Mouse (Mus musculus) megakaryocyte, adult 5-6 weeks (primary cell): ENCODE results near the gene Pcbd2. TPM values are rescaled to one million over a fixed set of nuclear protein-coding genes. Genes with fewer than 3 reads are reported as not detected.

ENCODE experiments used
- ATAC-seq: 2 replicates; pipeline ENCODE4 v1.8.0; 2016; ENCODE audit warnings: mild to moderate bottlenecking, inconsistent platforms; ENCODE audit not compliant: poor library complexity, severe bottlenecking
- total RNA-seq, 2 experiments: library from RNA; stranded (forward) in 1 of 2; stranded (reverse) in 1 of 2; fragments of 153-499, 151-499 nt in 1 of 2; fragments of 221-1000, 200-1000 nt in 1 of 2; gene quantifications; 2 replicates each; pipeline versions ENCODE4 v1.2.3 to v1.2.4; 2015 to 2017

Pcbd2 gene
- total RNA-seq, 2 experiments from 2014 or later = 20.9 to 56.0 TPM

- no peak for ATAC-seq
Observed at GRCm38 (mm10) chr13:55825245-55825681, 98.1 kb downstream of the Pcbd2 start.

- ATAC-seq = no peak
Observed at GRCm38 (mm10) chr13:55826008-55826671, 99.0 kb downstream of the Pcbd2 start.

Other genes with a start within 250 kb of the Pcbd2 start
- 0.18 TPM in 1 of 2 replicates, not detected in the other for gene Dbn1, start 239.3 kb upstream of the Pcbd2 start, total RNA-seq (2015)
- gene Dbn1, start 239.3 kb upstream of the Pcbd2 start, total RNA-seq (2017) = 0.57 and 2.9 TPM in 2 replicates
- gene Pdlim7, start 213.7 kb upstream of the Pcbd2 start, total RNA-seq (2015) = 23.8 and 25.9 TPM in 2 replicates
- 9.4 and 12.4 TPM in 2 replicates for gene Pdlim7, start 213.7 kb upstream of the Pcbd2 start, total RNA-seq (2017)
- gene Dok3, start 198.1 kb upstream of the Pcbd2 start, total RNA-seq (2015) = 73.6 and 80.6 TPM in 2 replicates
- 81.2 and 88.6 TPM in 2 replicates for gene Dok3, start 198.1 kb upstream of the Pcbd2 start, total RNA-seq (2017)
- gene Ddx41, start 190.7 kb upstream of the Pcbd2 start, total RNA-seq (2015) = 16.2 and 20.9 TPM in 2 replicates
- 41.4 and 56.6 TPM in 2 replicates for gene Ddx41, start 190.7 kb upstream of the Pcbd2 start, total RNA-seq (2017)
- gene Fam193b, start 156.2 kb upstream of the Pcbd2 start, total RNA-seq (2015) = 29.7 and 35.4 TPM in 2 replicates
- 19.1 and 26.4 TPM in 2 replicates for gene Fam193b, start 156.2 kb upstream of the Pcbd2 start, total RNA-seq (2017)
- 44.1 and 54.7 TPM in 2 replicates for gene Tmed9, start 153.6 kb upstream of the Pcbd2 start, total RNA-seq (2015)
- 87.7 and 100 TPM in 2 replicates for gene Tmed9, start 153.6 kb upstream of the Pcbd2 start, total RNA-seq (2017)
- gene B4galt7, start 127.5 kb upstream of the Pcbd2 start, total RNA-seq (2015) = 10.4 TPM in 2 replicates
- gene B4galt7, start 127.5 kb upstream of the Pcbd2 start, total RNA-seq (2017) = 11.3 and 11.8 TPM in 2 replicates
- gene Caml, start 104.4 kb upstream of the Pcbd2 start, total RNA-seq (2015) = 30.5 and 30.6 TPM in 2 replicates
- 25.9 and 36.6 TPM in 2 replicates for gene Caml, start 104.4 kb upstream of the Pcbd2 start, total RNA-seq (2017)
- gene Ddx46, start 92.3 kb upstream of the Pcbd2 start, total RNA-seq (2015) = 44.2 and 49.5 TPM in 2 replicates
- gene Ddx46, start 92.3 kb upstream of the Pcbd2 start, total RNA-seq (2017) = 58.1 and 60.1 TPM in 2 replicates
- 59.5 and 68.7 TPM in 2 replicates for gene B230219D22Rik, start 34.2 kb upstream of the Pcbd2 start, total RNA-seq (2015)
- gene B230219D22Rik, start 34.2 kb upstream of the Pcbd2 start, total RNA-seq (2017) = 32.5 and 35.8 TPM in 2 replicates
- 24.4 and 32.2 TPM in 2 replicates for gene Txndc15, start 12.7 kb upstream of the Pcbd2 start, total RNA-seq (2015)
- gene Txndc15, start 12.7 kb upstream of the Pcbd2 start, total RNA-seq (2017) = 36.8 and 48.9 TPM in 2 replicates
- not detected in 2 replicates for gene Catsper3, start 57.2 kb downstream of the Pcbd2 start, total RNA-seq (2015)
- not detected in 2 replicates for gene Catsper3, start 57.2 kb downstream of the Pcbd2 start, total RNA-seq (2017)
- not detected in 2 replicates for gene Pitx1, start 108.8 kb downstream of the Pcbd2 start, total RNA-seq (2015)
- gene Pitx1, start 108.8 kb downstream of the Pcbd2 start, total RNA-seq (2017) = not detected in 2 replicates